Mouse (Mus musculus) kidney, adult 18-20 months (tissue): ENCODE data around the gene Tapbpl.
A peak's percentile ranks its signal among the peaks of the same experiment; 100 is the strongest.

Experiments
- DNase-seq: peaks from one replicate; pipeline ENCODE4 v3.0.0; 2021

Tapbpl gene

GRCm38 (mm10) chr6:125195541-125196075 lies 36.1 kb downstream of the Tapbpl start:
- DNase-seq = no peak

GRCm38 (mm10) chr6:125193390-125193789 lies 38.3 kb downstream of the Tapbpl start:
- DNase-seq = no peak

- no peak for DNase-seq
Measured at GRCm38 (mm10) chr6:125192841-125193240, 38.8 kb downstream of the Tapbpl start.

- peak; percentile 94 for DNase-seq
Measured at GRCm38 (mm10) chr6:125192016-125192714, 39.5 kb downstream of the Tapbpl start.

- DNase-seq = peak; percentile 97
Measured at GRCm38 (mm10) chr6:125191332-125192015, 40.2 kb downstream of the Tapbpl start, which contains the start of the genes Ncapd2 and Mrpl51. Gene Ncapd2, minus strand, starts transcription at chr6:125191701. Gene Mrpl51, plus strand, starts transcription at chr6:125191801.

GRCm38 (mm10) chr6:125190816-125191215 lies 40.8 kb downstream of the Tapbpl start:
- no peak for DNase-seq

GRCm38 (mm10) chr6:125186203-125186602 lies 45.5 kb downstream of the Tapbpl start:
- DNase-seq = no peak

GRCm38 (mm10) chr6:125182133-125182532 lies 49.5 kb downstream of the Tapbpl start:
- no peak for DNase-seq

- DNase-seq = no peak
Measured at GRCm38 (mm10) chr6:125179601-125180000, 52.1 kb downstream of the Tapbpl start.

- DNase-seq = no peak
Measured at GRCm38 (mm10) chr6:125175469-125175868, 56.2 kb downstream of the Tapbpl start.
